Mouse (Mus musculus) kidney, adult 2 months (tissue): ENCODE measurements around the gene Dok5. TPM values are rescaled to one million over a fixed set of nuclear protein-coding genes. Genes with fewer than 3 reads are reported as not detected.

Experiments
- DNase-seq: peaks from one replicate; pipeline ENCODE4 v3.0.0; 2021
- H3K27ac ChIP-seq: fragments of 200-500 bp; 2 replicates; pipeline ENCODE4 v1.5.1; 2012; ENCODE audit warnings: low read depth, low read length, control low read depth, inconsistent platforms; ENCODE audit not compliant: insufficient read depth
- H3K27me3 ChIP-seq: fragments of 200-500 bp; replicated peaks from 2 replicates; pipeline ENCODE4 v1.6.1; 2012; ENCODE audit warnings: mild to moderate bottlenecking, moderate library complexity, low read length, inconsistent platforms; ENCODE audit not compliant: control insufficient read depth, insufficient read depth
- H3K36me3 ChIP-seq: fragments of 200-500 bp; 2 replicates; pipeline ENCODE4 v1.6.1; 2012; ENCODE audit warnings: mild to moderate bottlenecking, moderate library complexity, low read length, inconsistent platforms; ENCODE audit not compliant: control insufficient read depth, insufficient read depth
- H3K4me1 ChIP-seq: fragments of 200-500 bp; 2 replicates; pipeline ENCODE4 v1.6.1; 2011; ENCODE audit warnings: low read length; ENCODE audit not compliant: control insufficient read depth, insufficient read depth
- H3K4me3 ChIP-seq: fragments of 200-500 bp; 2 replicates; pipeline ENCODE4 v1.5.1; 2011; ENCODE audit warnings: mild to moderate bottlenecking, low read depth, low read length, control low read depth; ENCODE audit not compliant: insufficient read depth
- CTCF ChIP-seq: fragments of 200-500 bp; conservative IDR thresholded peaks from 2 replicates; pipeline ENCODE4 v1.5.1; 2011; ENCODE audit warnings: low read depth, mild to moderate bottlenecking, control low read depth, low read length, moderate library complexity, mixed read lengths; ENCODE audit not compliant: insufficient read depth, insufficient read length
- POLR2A ChIP-seq: fragments of 200-500 bp; IDR thresholded peaks from one replicate; pipeline ENCODE4 v1.6.1; 2011; ENCODE audit warnings: low read depth, low read length, control low read depth
- WGBS: fragments of 180-500 bp; shearing (Covaris S2); methylation state at CpG from one replicate; pipeline ENCODE4 v1.1.7; 2018; 5-methylcytosine and 5-hydroxymethylcytosine counted together
- polyA plus RNA-seq: library from polyadenylated mRNA; depleted of rRNA; stranded (reverse); fragments of >200 nt; gene quantifications from 2 replicates; pipeline ENCODE4 v1.2.3, GENCODE M21; 2012

Dok5 gene
- polyA plus RNA-seq, 1 experiment, result 0.16 TPM

- WGBS, result 20% methylated on average over 1 of the region's 1 CpGs
- no peak overlapping the region for H3K27ac ChIP-seq
- H3K4me1 ChIP-seq, result no peaks in the 10 kb centered on the region
- TF ChIP-seq POLR2A, result no peak
- no peak for DNase-seq
- no peaks in the 10 kb centered on the region for H3K36me3 ChIP-seq
- no peak overlapping the region for H3K4me3 ChIP-seq
- H3K27me3 ChIP-seq, result no peaks in the 10 kb centered on the region
These were observed 39.9 kb downstream of the Dok5 start for GRCm38 (mm10) chr2:170771555-170771954.

GRCm38 (mm10) chr2:170772126-170772884, 40.7 kb downstream of the Dok5 start:
- WGBS, result 15% methylated on average over 19 of the region's 19 CpGs
- TF ChIP-seq POLR2A (no peak), CTCF (no peak)
- H3K4me3 ChIP-seq, result no peak overlapping the region
- no peak for DNase-seq
- no peak overlapping the region for H3K27ac ChIP-seq
- no peaks in the 10 kb centered on the region for H3K36me3 ChIP-seq
- no peaks in the 10 kb centered on the region for H3K4me1 ChIP-seq
- no peaks in the 10 kb centered on the region for H3K27me3 ChIP-seq

DNA sequence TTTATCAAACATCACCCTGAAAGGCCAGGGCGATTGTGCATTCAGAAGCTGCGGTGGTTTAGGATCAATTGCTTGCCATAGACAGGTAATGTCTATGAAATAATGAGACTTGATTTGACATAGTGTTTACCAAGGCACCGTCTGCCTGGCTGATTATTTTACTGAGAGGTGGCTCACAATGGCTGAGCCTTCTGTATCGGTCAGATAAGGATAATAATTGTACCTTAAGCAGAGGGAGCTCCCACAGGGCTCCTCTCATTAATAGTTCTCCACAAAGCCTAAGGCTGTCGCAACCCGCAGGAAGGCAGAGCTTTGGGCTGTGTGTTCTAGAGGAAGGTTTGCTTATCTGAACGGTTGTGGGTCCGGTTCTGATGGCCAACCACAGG, 41.3 kb downstream of the Dok5 start:
- TF ChIP-seq POLR2A, result no peak
- TF ChIP-seq CTCF, result no peak
- no peak overlapping the region for H3K4me3 ChIP-seq
- no peak overlapping the region for H3K27ac ChIP-seq
- no peaks in the 10 kb centered on the region for H3K36me3 ChIP-seq
- H3K4me1 ChIP-seq, result no peaks in the 10 kb centered on the region
- DNase-seq, result no peak
- no peaks in the 10 kb centered on the region for H3K27me3 ChIP-seq
- 79% methylated on average over 8 of the region's 8 CpGs for WGBS

DNA sequence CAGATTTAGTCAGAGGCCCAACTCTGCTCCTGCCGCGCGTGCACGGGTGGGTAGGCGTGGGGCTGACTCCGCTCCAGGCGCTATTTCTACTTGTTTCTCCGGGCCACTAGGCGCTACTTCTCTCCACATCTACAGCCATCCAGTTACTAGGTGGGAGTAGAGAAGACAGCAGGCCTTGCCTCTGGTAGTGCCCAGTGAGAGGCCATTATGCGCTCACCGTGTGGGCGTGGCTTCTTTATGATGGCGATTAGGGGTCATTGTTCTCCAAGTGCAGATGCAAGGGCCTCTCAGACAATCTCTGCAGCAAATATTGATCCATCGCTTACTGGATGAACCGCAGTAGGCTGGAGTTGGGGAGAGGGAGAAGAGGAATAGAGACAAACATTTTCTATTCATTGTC, 44.0 kb downstream of the Dok5 start:
- 87% methylated on average over 15 of the region's 15 CpGs for WGBS
- no peaks in the 10 kb centered on the region for H3K4me1 ChIP-seq
- no peaks in the 10 kb centered on the region for H3K27me3 ChIP-seq
- H3K4me3 ChIP-seq, result no peak overlapping the region
- DNase-seq, result no peak
- H3K27ac ChIP-seq, result no peak overlapping the region
- no peak for TF ChIP-seq CTCF
- no peak for TF ChIP-seq POLR2A
- no peaks in the 10 kb centered on the region for H3K36me3 ChIP-seq

GRCm38 (mm10) chr2:170776107-170776506, 44.5 kb downstream of the Dok5 start:
- Histone ChIP-seq H3K36me3 (no peaks in the 10 kb centered on the region), H3K27ac (no peak overlapping the region), H3K4me1 (no peaks in the 10 kb centered on the region), H3K27me3 (no peaks in the 10 kb centered on the region), H3K4me3 (no peak overlapping the region)
- TF ChIP-seq POLR2A (no peak), CTCF (no peak)
- 93% methylated on average over 11 of the region's 11 CpGs for WGBS
- no peak for DNase-seq

- no peak overlapping the region for H3K4me3 ChIP-seq
- 76% methylated on average over 6 of the region's 6 CpGs for WGBS
- H3K4me1 ChIP-seq, result no peaks in the 10 kb centered on the region
- TF ChIP-seq CTCF (no peak), POLR2A (no peak)
- H3K27ac ChIP-seq, result no peak overlapping the region
- DNase-seq, result no peak
- H3K36me3 ChIP-seq, result no peaks in the 10 kb centered on the region
- H3K27me3 ChIP-seq, result no peaks in the 10 kb centered on the region
These were observed 46.0 kb downstream of the Dok5 start for GRCm38 (mm10) chr2:170777572-170777971.

DNA sequence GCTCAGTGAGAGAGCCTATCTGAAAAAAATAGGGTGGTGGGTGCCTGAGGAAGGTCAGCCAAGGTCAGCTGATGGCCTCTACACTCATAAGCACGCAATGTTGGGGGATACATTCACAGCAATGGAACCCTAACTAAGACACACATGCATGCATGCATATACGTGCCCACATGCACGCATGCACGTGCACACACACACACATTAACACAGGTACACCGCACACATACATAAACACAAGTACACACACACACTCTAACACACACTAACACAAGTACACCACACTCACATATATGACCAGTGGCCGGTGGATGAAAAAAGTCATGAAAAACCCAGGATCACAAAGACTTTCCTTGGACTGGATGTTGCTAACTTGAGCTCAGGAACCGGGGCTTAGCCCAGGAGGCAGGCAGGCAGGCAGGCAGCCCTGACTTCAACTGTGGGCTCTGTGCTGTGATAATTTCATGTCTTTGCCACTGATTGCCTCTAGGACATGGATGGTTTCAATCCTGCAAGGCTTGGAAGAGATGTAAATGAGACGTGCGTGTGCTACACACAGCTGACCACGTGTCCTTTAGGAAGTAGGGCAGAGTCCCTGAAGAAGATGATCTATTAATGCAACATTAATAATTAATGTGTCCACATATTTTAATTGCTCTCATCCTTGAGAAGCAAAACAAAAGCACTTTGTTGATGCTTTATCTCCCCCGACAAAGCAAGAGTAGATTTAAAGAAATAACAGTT, 48.6 kb downstream of the Dok5 start:
- no peak for DNase-seq
- no peak for TF ChIP-seq CTCF
- H3K27ac ChIP-seq, result no peak overlapping the region
- no peaks in the 10 kb centered on the region for H3K4me1 ChIP-seq
- H3K27me3 ChIP-seq, result no peaks in the 10 kb centered on the region
- WGBS, result 74% methylated on average over 11 of the region's 11 CpGs
- H3K36me3 ChIP-seq, result no peaks in the 10 kb centered on the region
- H3K4me3 ChIP-seq, result no peak overlapping the region
